Mouse (Mus musculus): ENCODE measurements at regions not wholly inside any gene's neighbourhood (a gene's known extent, or its start where the extent isn't known, plus 50 kb on each side); places are given as distances from the start of the nearest gene placed in this dataset.
A peak's percentile ranks its signal among the peaks of the same experiment; 100 is the strongest.

GRCm38 (mm10) chr8:109416327-109417100 is 77.3 kb upstream of the Pmfbp1 start:
- Histone ChIP-seq H3K4me2 (peak overlapping the region; percentile 48), H3K9me3 (replicated peaks) (no peaks in the 10 kb centered on the region), H3K27me3 (replicated peaks) (no peaks in the 10 kb centered on the region), H3K36me3 (no peaks in the 10 kb centered on the region), H3K4me3 (replicated peaks) (peak overlapping the region; percentile 21), H3K9ac (replicated peaks) (peak overlapping the region; percentile 40), H3K27ac (replicated peaks) (peak overlapping the region; percentile 83), H3K4me1 (peaks cover 37% of the 10 kb centered on the region)
- peak; percentile 45 for ATAC-seq (ENCODE audit: low FRiP score)
- 32% methylated on average over 17 of the region's 17 CpGs for WGBS

DNA sequence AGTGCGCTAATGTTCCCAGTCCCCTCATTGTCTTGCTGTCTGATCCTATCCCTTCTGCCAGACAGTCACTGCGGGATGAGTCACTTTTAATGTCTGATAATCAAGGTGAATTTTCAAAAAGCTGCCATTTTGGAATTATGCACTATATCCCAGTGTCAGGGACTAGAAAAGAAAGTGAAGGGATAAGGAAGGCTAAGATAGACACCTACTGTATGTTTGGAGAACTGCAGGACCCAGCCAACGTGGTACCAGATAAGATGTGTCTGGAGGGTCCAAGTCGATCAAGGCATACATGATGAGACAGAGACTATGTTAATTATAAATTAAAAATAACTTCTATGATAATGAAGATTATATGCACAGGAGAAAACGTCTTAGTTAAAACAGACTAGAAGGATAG is 76.6 kb upstream of the Pmfbp1 start:
- H3K4me3 ChIP-seq (replicated peaks), result no peak overlapping the region
- H3K9ac ChIP-seq (replicated peaks), result no peak overlapping the region
- no peaks in the 10 kb centered on the region for H3K27me3 ChIP-seq (replicated peaks)
- H3K4me1 ChIP-seq, result peaks cover 37% of the 10 kb centered on the region
- H3K36me3 ChIP-seq, result no peaks in the 10 kb centered on the region
- peak overlapping the region; percentile 48 for H3K4me2 ChIP-seq
- H3K27ac ChIP-seq (replicated peaks), result peak overlapping the region; percentile 83
- no peaks in the 10 kb centered on the region for H3K9me3 ChIP-seq (replicated peaks)
- WGBS, result 21% methylated on average over 5 of the region's 5 CpGs
- peak; percentile 94 for ATAC-seq (ENCODE audit: low FRiP score)

GRCm38 (mm10) chr8:109417971-109418370 is 75.9 kb upstream of the Pmfbp1 start:
- Histone ChIP-seq H3K4me3 (replicated peaks) (0 out of 2 replicates have a peak overlapping the region, but pooled peaks have one; percentile 6), H3K36me3 (no peaks in the 10 kb centered on the region)
- ATAC-seq (ENCODE audit: low FRiP score), result peak; percentile 55; the same call in 1 of the 2 replicates

DNA sequence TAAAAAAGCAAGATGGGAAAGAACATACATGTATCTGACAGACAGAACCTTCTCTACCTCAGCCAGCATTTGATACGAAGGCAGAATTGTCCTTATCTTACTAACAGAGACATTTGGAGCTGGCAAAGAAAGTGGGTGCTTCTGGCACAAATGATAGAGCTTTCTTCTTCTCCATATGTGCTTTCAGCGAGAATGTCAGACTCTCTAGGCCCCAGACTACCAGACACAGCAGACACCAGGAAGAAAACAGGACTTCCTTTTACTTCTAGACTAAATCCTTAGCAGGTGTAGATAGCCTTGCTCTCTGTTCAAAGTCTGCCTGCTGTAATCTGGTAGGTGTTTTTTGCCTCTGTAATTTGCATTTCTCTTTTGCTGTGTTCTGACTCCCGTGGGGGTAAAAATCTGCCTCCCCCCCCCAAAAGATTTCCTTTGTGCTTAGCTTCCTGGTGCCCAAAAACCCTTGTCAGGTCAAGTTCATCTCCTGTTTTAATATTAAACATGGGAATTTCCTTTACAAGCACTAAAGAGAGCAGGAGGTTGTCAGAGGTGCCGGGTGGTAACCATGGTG is 74.7 kb upstream of the Pmfbp1 start:
- Histone ChIP-seq H3K9ac (replicated peaks) (no peak overlapping the region), H3K9me3 (replicated peaks) (no peaks in the 10 kb centered on the region), H3K4me2 (no peak overlapping the region), H3K4me3 (replicated peaks) (no peak overlapping the region), H3K4me1 (peaks cover 37% of the 10 kb centered on the region), H3K27ac (replicated peaks) (peak overlapping the region; percentile 83), H3K27me3 (replicated peaks) (no peaks in the 10 kb centered on the region), H3K36me3 (no peaks in the 10 kb centered on the region)
- no peak for ATAC-seq (ENCODE audit: low FRiP score)
- 34% methylated on average over 4 of the region's 4 CpGs for WGBS

More at GRCm38 (mm10) chr8:109417971-109418370, 75.9 kb upstream of the Pmfbp1 start:
- Histone ChIP-seq H3K9ac (replicated peaks) (peak overlapping the region; percentile 38), H3K4me1 (peaks cover 37% of the 10 kb centered on the region), H3K27me3 (replicated peaks) (no peaks in the 10 kb centered on the region), H3K27ac (replicated peaks) (peak overlapping the region; percentile 83), H3K9me3 (replicated peaks) (no peaks in the 10 kb centered on the region), H3K4me2 (peak overlapping the region; percentile 49)
- WGBS, result 4% methylated on average over 12 of the region's 12 CpGs

- no peak for ATAC-seq (ENCODE audit: low FRiP score)
- Histone ChIP-seq H3K4me2 (no peak overlapping the region), H3K4me1 (peaks cover 5% of the 10 kb centered on the region), H3K9me3 (replicated peaks) (no peaks in the 10 kb centered on the region), H3K27ac (replicated peaks) (no peak overlapping the region), H3K4me3 (replicated peaks) (no peak overlapping the region), H3K36me3 (no peaks in the 10 kb centered on the region), H3K9ac (replicated peaks) (no peak overlapping the region), H3K27me3 (replicated peaks) (no peaks in the 10 kb centered on the region)
- WGBS, result 81% methylated on average over 5 of the region's 5 CpGs
Observed at GRCm38 (mm10) chr8:109424004-109424403, 69.8 kb upstream of the Pmfbp1 start.

GRCm38 (mm10) chr8:109428551-109428950 is 65.3 kb upstream of the Pmfbp1 start:
- H3K4me3 ChIP-seq (replicated peaks), result no peak overlapping the region
- no peaks in the 10 kb centered on the region for H3K9me3 ChIP-seq (replicated peaks)
- H3K9ac ChIP-seq (replicated peaks), result no peak overlapping the region
- WGBS, result 62% methylated on average over 9 of the region's 9 CpGs
- H3K36me3 ChIP-seq, result no peaks in the 10 kb centered on the region
- no peaks in the 10 kb centered on the region for H3K4me1 ChIP-seq
- H3K27me3 ChIP-seq (replicated peaks), result no peaks in the 10 kb centered on the region
- ATAC-seq (ENCODE audit: low FRiP score), result no peak
- no peak overlapping the region for H3K27ac ChIP-seq (replicated peaks)
- H3K4me2 ChIP-seq, result no peak overlapping the region

DNA sequence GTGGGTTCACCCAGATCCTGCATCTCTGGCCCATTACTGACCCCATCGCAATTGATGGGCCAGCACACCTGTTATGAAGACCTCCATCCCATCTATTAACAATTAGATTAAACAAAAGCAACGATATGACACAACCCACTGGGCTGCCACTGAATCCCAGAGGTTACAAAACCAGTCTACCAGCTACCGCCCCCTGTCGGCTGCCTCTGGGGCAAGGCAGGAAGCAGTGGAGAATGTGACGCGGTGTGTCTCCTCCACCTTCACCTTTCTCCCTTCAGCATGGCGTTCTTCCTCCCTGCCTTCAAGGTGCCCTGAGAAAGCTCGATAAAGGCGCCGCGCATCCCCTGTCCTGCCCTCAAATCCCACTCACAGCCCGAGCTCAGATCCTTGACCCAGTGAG is 59.3 kb upstream of the Pmfbp1 start:
- H3K9me3 ChIP-seq (replicated peaks), result no peaks in the 10 kb centered on the region
- no peak for ATAC-seq (ENCODE audit: low FRiP score)
- no peak overlapping the region for H3K9ac ChIP-seq (replicated peaks)
- no peaks in the 10 kb centered on the region for H3K36me3 ChIP-seq
- no peak overlapping the region for H3K27ac ChIP-seq (replicated peaks)
- 92% methylated on average over 12 of the region's 12 CpGs for WGBS
- no peak overlapping the region for H3K4me2 ChIP-seq
- H3K4me1 ChIP-seq, result peaks cover 6% of the 10 kb centered on the region
- H3K27me3 ChIP-seq (replicated peaks), result no peaks in the 10 kb centered on the region
- H3K4me3 ChIP-seq (replicated peaks), result no peak overlapping the region

DNA sequence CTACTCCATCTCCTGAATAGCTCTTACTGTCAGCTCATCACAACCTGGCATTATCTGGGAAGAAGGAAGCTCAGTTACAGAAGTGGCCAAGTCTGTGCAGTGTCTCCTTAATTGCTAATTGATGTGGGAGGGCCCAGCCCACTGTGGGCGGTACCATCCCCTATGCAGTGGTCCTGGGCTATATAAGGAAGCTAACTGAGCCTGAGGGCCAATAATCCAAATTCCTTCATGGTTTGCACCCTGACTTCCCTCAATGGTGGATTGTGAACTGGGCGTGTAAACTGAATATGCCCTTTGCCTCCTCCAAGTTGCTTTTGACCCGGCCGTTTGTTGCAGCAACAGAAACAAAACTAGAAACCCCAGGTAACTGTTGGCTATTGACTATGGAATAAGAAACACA is 57.8 kb upstream of the Pmfbp1 start:
- H3K4me3 ChIP-seq (replicated peaks), result no peak overlapping the region
- H3K9ac ChIP-seq (replicated peaks), result no peak overlapping the region
- no peak for ATAC-seq (ENCODE audit: low FRiP score)
- H3K4me1 ChIP-seq, result peaks cover 6% of the 10 kb centered on the region
- peak overlapping the region; percentile 78 for H3K27ac ChIP-seq (replicated peaks)
- 94% methylated on average over 4 of the region's 4 CpGs for WGBS
- H3K4me2 ChIP-seq, result peak overlapping the region; percentile 50
- no peaks in the 10 kb centered on the region for H3K27me3 ChIP-seq (replicated peaks)
- H3K36me3 ChIP-seq, result no peaks in the 10 kb centered on the region
- H3K9me3 ChIP-seq (replicated peaks), result no peaks in the 10 kb centered on the region

GRCm38 (mm10) chr8:109436830-109437567 is 56.8 kb upstream of the Pmfbp1 start:
- Histone ChIP-seq H3K4me1 (peaks cover 6% of the 10 kb centered on the region), H3K36me3 (no peaks in the 10 kb centered on the region), H3K4me3 (replicated peaks) (peak overlapping the region; percentile 29), H3K9ac (replicated peaks) (no peak overlapping the region), H3K27me3 (replicated peaks) (no peaks in the 10 kb centered on the region), H3K27ac (replicated peaks) (peak overlapping the region; percentile 78), H3K9me3 (replicated peaks) (no peaks in the 10 kb centered on the region), H3K4me2 (peak overlapping the region; percentile 50)
- WGBS, result 12% methylated on average over 19 of the region's 19 CpGs
- ATAC-seq (ENCODE audit: low FRiP score), result peak; percentile 87

DNA sequence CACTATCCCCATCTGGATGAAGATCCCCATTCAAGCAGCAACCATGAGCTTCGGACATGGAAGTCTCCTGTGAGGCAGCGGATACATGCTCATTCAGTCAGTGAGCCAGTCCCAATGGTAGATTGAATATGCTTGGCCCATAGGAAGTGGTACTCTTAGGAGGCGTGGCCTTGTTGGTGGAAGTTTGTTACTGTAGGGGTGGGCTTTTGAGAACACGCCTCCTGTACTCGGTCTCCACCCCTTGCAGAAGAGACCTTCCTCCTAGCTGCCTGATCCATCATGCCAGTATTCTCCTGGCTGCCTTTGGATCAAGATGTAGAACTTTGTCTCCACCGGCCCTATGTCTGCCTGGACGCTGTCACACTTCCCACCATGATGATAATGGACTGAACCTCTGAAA is 55.3 kb upstream of the Pmfbp1 start:
- Histone ChIP-seq H3K4me1 (peaks cover 6% of the 10 kb centered on the region), H3K9ac (replicated peaks) (no peak overlapping the region), H3K27ac (replicated peaks) (no peak overlapping the region), H3K9me3 (replicated peaks) (no peaks in the 10 kb centered on the region), H3K4me2 (no peak overlapping the region), H3K36me3 (no peaks in the 10 kb centered on the region), H3K27me3 (replicated peaks) (no peaks in the 10 kb centered on the region), H3K4me3 (replicated peaks) (no peak overlapping the region)
- ATAC-seq (ENCODE audit: low FRiP score), result no peak
- WGBS, result 96% methylated on average over 7 of the region's 7 CpGs

All from neural tube, embryonic 15.5 days (tissue).